Mouse (Mus musculus): ENCODE results near the gene Palm2.

The Palm2 gene

GRCm38 (mm10) chr4:57489887-57490286 lies 55.8 kb downstream of the Palm2 start:
- TF ChIP-seq GATA4 (IDR thresholded peaks at IDR 0.05; ENCODE audit: insufficient replicate concordance, low read length), result no peak

DNA sequence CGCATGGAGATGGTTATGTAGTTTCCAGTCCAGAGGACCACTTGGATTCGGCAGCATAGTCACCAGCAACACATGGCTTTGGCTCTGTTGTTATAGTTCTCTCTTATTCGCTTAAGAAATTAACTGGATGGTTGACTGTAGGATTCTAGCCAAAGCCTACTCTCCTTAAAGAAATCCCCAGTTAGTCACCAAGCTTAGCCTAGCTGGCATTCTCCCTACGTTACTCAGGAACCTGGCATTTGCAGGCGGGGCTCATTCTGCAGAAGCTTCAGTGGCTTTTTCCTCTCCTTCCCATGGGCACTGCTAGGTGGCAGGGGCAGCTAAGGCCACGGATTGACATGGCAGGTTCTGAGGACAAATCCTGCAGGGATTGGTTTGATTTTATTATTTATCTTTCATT lies 70.7 kb downstream of the Palm2 start:
- TF ChIP-seq GATA4 (IDR thresholded peaks at IDR 0.05; ENCODE audit: insufficient replicate concordance, low read length), result no peak

DNA sequence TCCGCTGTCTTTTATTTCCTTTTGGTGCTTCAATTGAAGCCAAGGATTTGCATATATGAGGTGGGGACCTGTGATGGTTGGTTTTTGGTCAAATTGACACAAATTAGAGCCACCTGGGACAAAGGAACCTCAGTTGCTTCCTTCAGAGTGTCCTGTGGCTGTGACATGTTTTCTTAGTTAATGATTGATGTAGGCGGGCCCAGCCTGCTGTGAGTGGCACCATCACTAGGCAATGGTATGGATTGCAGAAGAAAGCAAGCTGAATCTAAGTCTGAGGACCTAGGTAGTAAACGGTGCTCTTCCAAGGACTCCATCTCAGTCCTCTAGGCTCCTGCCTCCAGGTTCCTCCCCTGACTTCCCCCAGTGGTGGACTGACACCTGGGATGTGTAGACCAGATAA lies 76.5 kb downstream of the Palm2 start:
- no peak for TF ChIP-seq GATA4 (IDR thresholded peaks at IDR 0.05; ENCODE audit: insufficient replicate concordance, low read length)

DNA sequence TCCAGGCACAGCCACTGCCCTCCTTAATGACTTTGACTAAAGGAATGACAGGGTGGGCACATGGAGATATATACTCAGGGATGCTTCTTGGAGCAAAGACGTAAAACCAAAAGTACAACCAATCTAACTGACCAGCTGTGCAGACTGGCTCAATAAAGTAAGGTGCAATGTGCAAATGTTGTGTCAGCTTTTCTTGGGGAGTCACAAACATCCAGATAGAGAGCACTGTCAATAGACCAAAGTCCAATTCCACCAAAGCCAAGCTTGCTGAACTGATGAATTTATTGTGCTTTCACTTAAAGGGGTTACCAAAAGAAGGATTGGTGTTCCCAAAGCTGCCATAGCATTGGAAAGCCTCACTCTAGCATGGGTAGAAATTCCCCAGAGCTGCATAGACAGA lies 77.7 kb downstream of the Palm2 start:
- TF ChIP-seq GATA4 (IDR thresholded peaks at IDR 0.05; ENCODE audit: insufficient replicate concordance, low read length), result peak; percentile 77; the same call in 1 of the 2 replicates

GRCm38 (mm10) chr4:57513241-57513933 lies 79.3 kb downstream of the Palm2 start:
- no peak; the same call in 1 of the 2 replicates for TF ChIP-seq GATA4 (IDR thresholded peaks at IDR 0.05; ENCODE audit: insufficient replicate concordance, low read length)

DNA sequence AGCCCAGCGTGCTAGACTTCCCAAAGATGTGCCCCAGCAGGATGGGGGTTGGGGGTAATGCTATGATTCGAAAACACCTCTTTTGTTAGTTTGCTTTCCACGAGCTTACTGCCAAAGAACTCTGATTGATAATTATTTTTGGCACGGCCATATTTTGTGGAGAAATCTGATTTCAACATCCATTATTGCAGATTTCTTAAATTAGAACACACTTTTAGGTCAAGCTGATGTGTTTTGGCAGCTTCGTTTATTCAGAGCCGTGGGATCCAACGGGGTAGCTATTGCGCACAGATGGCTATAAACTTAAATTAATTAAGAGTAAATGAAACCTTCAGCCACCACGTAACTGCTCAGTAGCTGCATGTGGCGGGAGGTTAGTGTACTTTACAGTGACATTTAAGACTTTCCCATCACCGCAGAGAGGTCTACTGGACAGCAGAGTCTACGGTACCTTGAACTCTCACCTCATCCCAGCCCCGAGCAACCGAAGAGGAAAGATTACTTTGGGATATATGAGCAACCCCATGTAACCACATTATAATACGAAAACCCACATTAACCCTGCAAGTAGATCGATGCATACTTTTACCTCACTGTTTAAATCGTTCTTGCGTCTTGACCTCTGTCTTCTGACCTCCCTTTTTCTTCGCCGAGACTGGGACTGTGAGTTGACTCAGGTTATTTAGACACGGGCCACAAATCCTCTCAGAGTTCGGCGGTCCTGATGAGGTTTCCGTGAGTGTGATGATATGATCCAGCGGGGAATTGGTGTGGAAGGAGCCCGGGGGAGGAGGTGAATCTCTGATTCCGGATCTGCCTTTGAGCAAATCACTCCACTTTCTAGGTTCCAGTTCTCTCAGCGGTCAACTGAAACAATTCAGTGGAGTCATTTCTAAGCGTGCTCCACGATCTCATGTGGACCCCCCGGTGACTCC lies 80.2 kb downstream of the Palm2 start:
- no peak for TF ChIP-seq GATA4 (IDR thresholded peaks at IDR 0.05; ENCODE audit: insufficient replicate concordance, low read length)

GRCm38 (mm10) chr4:57515356-57515755 lies 81.3 kb downstream of the Palm2 start:
- no peak for TF ChIP-seq GATA4 (IDR thresholded peaks at IDR 0.05; ENCODE audit: insufficient replicate concordance, low read length)

DNA sequence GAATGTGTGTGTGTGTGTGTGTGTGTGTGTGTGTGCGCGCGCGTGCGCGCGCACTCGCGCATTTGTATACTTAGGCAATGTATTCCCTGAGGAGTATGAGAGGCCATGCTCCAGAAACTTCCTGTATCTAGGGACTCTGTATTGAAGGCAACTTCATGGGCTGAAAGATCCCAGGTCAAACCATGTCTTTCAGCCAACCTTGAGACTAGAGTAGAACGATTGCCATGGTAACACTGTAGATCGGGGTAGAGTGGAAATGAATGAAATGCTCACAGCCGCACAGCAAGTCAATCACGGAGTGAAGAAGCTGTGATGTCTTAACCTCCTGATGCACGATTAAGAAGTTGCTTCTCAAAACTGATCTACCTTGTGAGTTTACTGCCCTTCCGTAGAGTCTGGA lies 89.4 kb downstream of the Palm2 start:
- TF ChIP-seq GATA4 (IDR thresholded peaks at IDR 0.05; ENCODE audit: insufficient replicate concordance, low read length), result no peak

GRCm38 (mm10) chr4:57524461-57524860 lies 90.4 kb downstream of the Palm2 start:
- no peak for TF ChIP-seq GATA4 (IDR thresholded peaks at IDR 0.05; ENCODE audit: insufficient replicate concordance, low read length)

- peak; percentile 32; the same call in 1 of the 2 replicates for TF ChIP-seq GATA4 (IDR thresholded peaks at IDR 0.05; ENCODE audit: insufficient replicate concordance, low read length)
These were observed 91.4 kb downstream of the Palm2 start for GRCm38 (mm10) chr4:57525221-57526011.

- no peak for TF ChIP-seq GATA4 (IDR thresholded peaks at IDR 0.05; ENCODE audit: insufficient replicate concordance, low read length)
These were observed 94.2 kb downstream of the Palm2 start for GRCm38 (mm10) chr4:57528296-57528695.

- no peak for TF ChIP-seq GATA4 (IDR thresholded peaks at IDR 0.05; ENCODE audit: insufficient replicate concordance, low read length)
These were observed 99.6 kb downstream of the Palm2 start for GRCm38 (mm10) chr4:57533686-57534085.

DNA sequence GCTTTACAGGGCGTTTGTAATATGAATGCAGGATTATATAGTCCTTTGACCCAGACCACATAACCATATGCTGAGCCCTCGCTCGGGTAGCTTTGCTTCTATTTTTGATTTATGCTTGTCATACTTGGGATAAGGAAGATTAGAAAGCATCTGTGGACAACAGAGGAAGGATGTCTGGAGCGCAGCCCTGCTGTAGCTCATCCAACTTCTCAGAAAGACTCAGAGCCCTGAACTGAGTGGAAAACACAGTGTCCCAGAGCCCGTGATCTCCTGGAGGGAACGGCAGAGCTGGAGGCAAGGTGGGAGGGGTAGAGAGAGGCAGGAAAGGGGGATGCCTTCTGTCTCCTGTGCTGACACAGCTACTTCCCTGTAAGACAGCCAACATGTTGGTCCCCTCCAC lies 100.2 kb downstream of the Palm2 start:
- TF ChIP-seq GATA4 (IDR thresholded peaks at IDR 0.05; ENCODE audit: insufficient replicate concordance, low read length), result no peak

DNA sequence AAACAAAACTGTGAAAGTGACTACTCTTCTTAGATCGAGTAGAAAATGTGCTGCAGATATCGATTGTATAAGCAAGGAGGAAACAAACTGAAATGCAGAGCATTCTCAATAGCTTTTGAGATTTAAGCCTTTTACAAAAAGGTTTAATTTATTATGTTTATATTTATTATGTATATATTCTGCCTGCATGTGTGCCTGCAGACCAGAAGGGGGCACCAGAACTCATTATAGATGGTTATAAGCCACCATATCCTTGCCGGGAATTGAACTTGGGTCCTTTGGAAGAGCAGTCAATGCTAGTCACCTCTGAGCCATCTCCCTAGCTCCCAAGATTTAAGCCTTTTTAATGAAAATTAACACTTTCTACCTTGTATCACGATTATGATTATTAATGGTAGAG lies 101.0 kb downstream of the Palm2 start:
- no peak for TF ChIP-seq GATA4 (IDR thresholded peaks at IDR 0.05; ENCODE audit: insufficient replicate concordance, low read length)

DNA sequence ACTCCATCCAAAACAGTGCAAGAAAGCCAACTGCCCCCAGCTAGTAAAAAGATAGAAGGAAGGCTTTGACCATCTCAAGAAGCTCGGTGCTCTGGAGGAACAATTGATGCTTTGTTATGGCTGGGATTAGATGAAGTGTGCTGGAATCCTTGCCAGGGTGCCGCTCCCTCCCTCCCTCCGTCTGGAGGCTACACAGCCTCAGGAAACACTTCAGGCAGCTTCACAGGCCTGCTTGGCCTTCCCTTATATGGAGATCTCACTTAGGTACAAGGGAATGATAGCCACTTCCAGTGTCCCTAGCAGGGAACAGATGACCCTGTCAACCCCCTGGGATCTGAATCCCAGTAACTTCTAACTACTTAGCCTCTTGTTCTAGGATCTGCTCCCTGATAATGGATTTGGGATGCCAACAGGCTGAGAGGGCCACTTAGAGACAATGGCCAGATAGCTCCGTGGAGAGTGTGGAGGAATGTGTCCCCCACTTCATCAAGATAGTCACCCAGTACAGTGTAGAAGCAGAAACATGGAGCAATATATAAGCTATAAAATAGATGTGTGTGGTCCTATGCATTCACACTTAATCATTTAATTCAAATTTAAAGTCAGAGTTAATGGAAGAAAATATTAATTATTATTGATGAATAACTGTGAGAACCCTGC lies 104.1 kb downstream of the Palm2 start:
- TF ChIP-seq GATA4 (IDR thresholded peaks at IDR 0.05; ENCODE audit: insufficient replicate concordance, low read length), result no peak
